Mouse (Mus musculus) adrenal gland, postnatal 36 days (tissue): ENCODE data around the gene Chrm4. TPM values are rescaled to one million over a fixed set of nuclear protein-coding genes. Genes with fewer than 3 reads are reported as not detected.

Experiments used
- DNase-seq, 2 experiments: peaks; one replicate each; pipeline ENCODE4 v3.0.0; 2021; ENCODE audit warnings: mixed read lengths in 1 of 2
- long read RNA-seq, 2 experiments: library from polyadenylated mRNA; stranded (forward); transcript quantifications; one replicate each; pipeline ENCODE4 v2.0.0; 2021; ENCODE audit warnings: borderline sequencing depth in 2 of 2
- total RNA-seq, 2 experiments: library from RNA; stranded (reverse); gene quantifications; 2 replicates each; pipeline ENCODE4 v1.2.3; 2021

Gene Chrm4
- total RNA-seq: 1 to 10 TPM; 2.7 to 2.9 TPM
- long read RNA-seq, experiment 1, partial matches to known transcripts: 0 of 2 reads
- long read RNA-seq, experiment 1, other reads (novel, unspliced or antisense): 1 of 2 reads
- long read RNA-seq, experiment 2, partial matches to known transcripts: 0 of 1 reads
- long read RNA-seq, experiment 2, other reads (novel, unspliced or antisense): 1 of 1 reads

GRCm38 (mm10) chr2:91926949-91927348 is at the start of gene Chrm4:
Gene Chrm4 (plus strand): TSS chr2:91927249.
- no peak for DNase-seq

- DNase-seq: no peak
These were observed 48.5 kb upstream of the Chrm4 start for GRCm38 (mm10) chr2:91878387-91879180.

- no peak for DNase-seq
These were observed 43.1 kb upstream of the Chrm4 start for GRCm38 (mm10) chr2:91883961-91884360.

GRCm38 (mm10) chr2:91884616-91885015 is 42.4 kb upstream of the Chrm4 start:
- no peak for DNase-seq

GRCm38 (mm10) chr2:91894716-91895115 is 32.3 kb upstream of the Chrm4 start:
- no peak for DNase-seq

- DNase-seq: no peak
These were observed 31.6 kb upstream of the Chrm4 start for GRCm38 (mm10) chr2:91895401-91895800.

- DNase-seq: no peak
These were observed 29.1 kb upstream of the Chrm4 start for GRCm38 (mm10) chr2:91897968-91898367.

GRCm38 (mm10) chr2:91899141-91899540 is 27.9 kb upstream of the Chrm4 start:
- DNase-seq: no peak

- DNase-seq: no peak
These were observed 26.6 kb upstream of the Chrm4 start for GRCm38 (mm10) chr2:91900431-91900830.

GRCm38 (mm10) chr2:91902336-91902735 is 24.7 kb upstream of the Chrm4 start:
- no peak for DNase-seq

GRCm38 (mm10) chr2:91903171-91903925 is 23.7 kb upstream of the Chrm4 start:
- DNase-seq: no peak

- no peak for DNase-seq
These were observed 22.3 kb upstream of the Chrm4 start for GRCm38 (mm10) chr2:91904618-91905307.

GRCm38 (mm10) chr2:91906141-91906540 is 20.9 kb upstream of the Chrm4 start:
- DNase-seq: peak; percentile 53 to 69

GRCm38 (mm10) chr2:91912616-91913015 is 14.4 kb upstream of the Chrm4 start:
- DNase-seq: no peak

GRCm38 (mm10) chr2:91913328-91914110 is 13.5 kb upstream of the Chrm4 start:
- no peak for DNase-seq

- DNase-seq: no peak
These were observed 10.6 kb upstream of the Chrm4 start for GRCm38 (mm10) chr2:91916346-91916977.

- DNase-seq: no peak
These were observed 10.0 kb upstream of the Chrm4 start for GRCm38 (mm10) chr2:91917096-91917495.

- DNase-seq: no peak
These were observed 6.9 kb upstream of the Chrm4 start for GRCm38 (mm10) chr2:91920130-91920529.

- peak; percentile 88 to 92 for DNase-seq
These were observed 5.8 kb upstream of the Chrm4 start for GRCm38 (mm10) chr2:91921181-91921789.

- peak; percentile 58 to 73 for DNase-seq
These were observed 5.1 kb upstream of the Chrm4 start for GRCm38 (mm10) chr2:91921790-91922570.
